Mouse (Mus musculus) liver, embryonic 14 days (tissue): ENCODE data around the gene Mup8. TPM values are rescaled to one million over a fixed set of nuclear protein-coding genes. Genes with fewer than 3 reads are reported as not detected.

Experiments used
- polyA plus RNA-seq: library from polyadenylated mRNA; depleted of rRNA; stranded (reverse); fragments of >200 nt; gene quantifications from 2 replicates; pipeline ENCODE4 v1.2.3, GENCODE M21; 2012; rRNA removed

Mup8 gene
- polyA plus RNA-seq: not detected in 2 replicates

DNA sequence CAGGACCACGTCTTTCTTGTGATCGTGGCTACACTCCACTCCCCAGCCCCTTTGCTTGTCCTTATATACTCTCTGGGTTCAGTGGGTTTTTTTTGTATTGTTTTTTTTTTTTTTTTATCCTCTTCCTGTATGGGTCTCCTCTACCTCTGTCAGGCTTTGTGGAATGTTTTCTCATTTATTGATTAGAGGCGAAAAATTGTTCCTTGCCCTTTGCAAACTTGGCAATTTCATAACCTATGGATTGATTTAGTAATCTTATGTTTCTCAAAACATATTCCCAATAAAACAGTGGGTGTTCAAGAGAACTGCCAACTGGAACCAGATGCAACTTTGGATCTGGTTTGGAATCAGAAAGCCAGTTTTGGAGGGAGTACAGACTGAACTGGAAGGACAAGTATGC lies at the start of gene Mup8:
TSS of gene Mup8 (minus strand) at position 101 of the 400 bp plus-strand sequence.

Other genes starting within 250 kb of the Mup8 start
- not detected in 2 replicates for gene Mup7, start 152.1 kb downstream of the Mup8 start, polyA plus RNA-seq
- gene Mup2, start 68.3 kb downstream of the Mup8 start, polyA plus RNA-seq: not detected in 2 replicates
- not detected in 2 replicates for gene Mup9, start 199.4 kb upstream of the Mup8 start, polyA plus RNA-seq